Mouse (Mus musculus) embryonic facial prominence, embryonic 11.5 days (tissue): ENCODE measurements around the gene Glud1. TPM values are rescaled to one million over a fixed set of nuclear protein-coding genes. Genes with fewer than 3 reads are reported as not detected.
"Not testable (repeated sequence)": the region's sequence is repeated elsewhere in the genome, so short reads cannot be mapped to it uniquely, and the experiment has no call there.

Experiments
- ATAC-seq: fragments of 200-750 bp; cut with Nextera tagmentation; replicated peaks from 2 replicates; pipeline ENCODE4 v1.8.0; 2017; ENCODE audit warnings: low read depth; ENCODE audit not compliant: insufficient number of reproducible peaks, low FRiP score, low TSS enrichment
- DNase-seq: peaks from one replicate; pipeline ENCODE4 v3.0.0-alpha.2; 2015; ENCODE audit warnings: low spot score
- H3K27ac ChIP-seq: fragments of 300-500 bp; sonication (generic); replicated peaks from 2 replicates; pipeline ENCODE4 v1.5.1; 2014; ENCODE audit warnings: mild to moderate bottlenecking, low read depth, low read length, control low read depth
- H3K27me3 ChIP-seq: fragments of 300-500 bp; sonication (generic); 2 replicates; pipeline ENCODE4 v1.6.1; 2014; ENCODE audit warnings: mild to moderate bottlenecking, low read length, moderate library complexity, mixed read lengths; ENCODE audit not compliant: control insufficient read depth, insufficient read depth
- H3K36me3 ChIP-seq: fragments of 300-500 bp; sonication (generic); replicated peaks from 2 replicates; pipeline ENCODE4 v1.6.1; 2014; ENCODE audit warnings: low read depth, mild to moderate bottlenecking, low read length, moderate library complexity, mixed read lengths; ENCODE audit not compliant: control insufficient read depth, insufficient read depth
- H3K4me1 ChIP-seq: fragments of 300-500 bp; sonication (generic); 2 replicates; pipeline ENCODE4 v1.6.1; 2014; ENCODE audit warnings: low read length, mixed read lengths; ENCODE audit not compliant: control insufficient read depth, insufficient read depth
- H3K4me2 ChIP-seq: fragments of 300-500 bp; sonication (generic); 2 replicates; pipeline ENCODE4 v1.6.1; 2014; ENCODE audit warnings: low read depth, mild to moderate bottlenecking, control low read depth, low read length, moderate library complexity
- H3K4me3 ChIP-seq: fragments of 300-500 bp; sonication (generic); 2 replicates; pipeline ENCODE4 v1.5.1; 2014; ENCODE audit warnings: low read depth, low read length, control low read depth
- H3K9ac ChIP-seq: fragments of 300-500 bp; sonication (generic); replicated peaks from 2 replicates; pipeline ENCODE4 v1.6.1; 2014; ENCODE audit warnings: mild to moderate bottlenecking, control low read depth, low read length
- H3K9me3 ChIP-seq: fragments of 300-500 bp; sonication (generic); replicated peaks from 2 replicates; pipeline ENCODE4 v1.6.1; 2016; ENCODE audit warnings: mild to moderate bottlenecking, low read length, inconsistent platforms, mixed read lengths; ENCODE audit not compliant: control insufficient read depth
- WGBS: fragments of 180-500 bp; shearing (Covaris S2); extraction: QIAGEN DNeasy Blood & Tissue Kit; methylation state at CpG from one replicate; pipeline ENCODE4 v1.1.7; 2014; 5-methylcytosine and 5-hydroxymethylcytosine counted together
- polyA plus RNA-seq: library from polyadenylated mRNA; unstranded; fragments of >200 nt; fragmentation: Nextera tagmentation; extraction: Ambion mirVana; gene quantifications from 2 replicates; pipeline ENCODE4 v1.2.1, GENCODE M21; 2014

Gene Glud1
- polyA plus RNA-seq, 1 experiment from 2014 or later: 97.2 TPM

GRCm38 (mm10) chr14:34357671-34358455 is 47.3 kb downstream of the Glud1 start:
- H3K27me3 ChIP-seq: peaks cover 5% of the 10 kb centered on the region
- no peak overlapping the region for H3K4me3 ChIP-seq
- no peak overlapping the region for H3K4me2 ChIP-seq
- H3K4me1 ChIP-seq: no peaks in the 10 kb centered on the region
- ATAC-seq (no peak), DNase-seq (no peak)
- no peaks in the 10 kb centered on the region for H3K36me3 ChIP-seq
- 83% methylated on average over 7 of the region's 7 CpGs for WGBS
- no peak overlapping the region for H3K27ac ChIP-seq
- H3K9ac ChIP-seq: no peak overlapping the region
- no peaks in the 10 kb centered on the region for H3K9me3 ChIP-seq

- ATAC-seq: no peak
- no peaks in the 10 kb centered on the region for H3K4me1 ChIP-seq
Measured at GRCm38 (mm10) chr14:34359676-34360244, 49.2 kb downstream of the Glud1 start.

GRCm38 (mm10) chr14:34360251-34360650 is 49.7 kb downstream of the Glud1 start:
- DNase-seq (no peak), ATAC-seq (no peak)
- Histone ChIP-seq H3K27ac (no peak overlapping the region), H3K4me3 (no peak overlapping the region), H3K9ac (no peak overlapping the region), H3K27me3 (peaks cover 6% of the 10 kb centered on the region), H3K4me2 (no peak overlapping the region), H3K9me3 (no peaks in the 10 kb centered on the region), H3K4me1 (no peaks in the 10 kb centered on the region), H3K36me3 (no peaks in the 10 kb centered on the region)
- 44% methylated on average over 6 of the region's 6 CpGs for WGBS

More at GRCm38 (mm10) chr14:34359676-34360244, 49.2 kb downstream of the Glud1 start:
- DNase-seq: no peak
- Histone ChIP-seq H3K9ac (no peak overlapping the region), H3K9me3 (no peaks in the 10 kb centered on the region), H3K4me2 (no peak overlapping the region), H3K36me3 (no peaks in the 10 kb centered on the region), H3K27me3 (peaks cover 6% of the 10 kb centered on the region), H3K27ac (no peak overlapping the region), H3K4me3 (no peak overlapping the region)
- 44% methylated on average over 5 of the region's 5 CpGs for WGBS

- no peak for ATAC-seq
- H3K36me3 ChIP-seq: no peaks in the 10 kb centered on the region
- H3K4me1 ChIP-seq: no peaks in the 10 kb centered on the region
- H3K4me2 ChIP-seq: no peak overlapping the region
- peaks cover 6% of the 10 kb centered on the region for H3K27me3 ChIP-seq
- H3K9ac ChIP-seq: no peak overlapping the region
- DNase-seq: no peak
- H3K4me3 ChIP-seq: no peak overlapping the region
- WGBS: 79% methylated on average over 4 of the region's 4 CpGs
- no peak overlapping the region for H3K27ac ChIP-seq
- H3K9me3 ChIP-seq: no peaks in the 10 kb centered on the region
Measured at GRCm38 (mm10) chr14:34362135-34362534, 51.6 kb downstream of the Glud1 start.

- peak; percentile 76 for DNase-seq
- Histone ChIP-seq H3K4me1 (no peaks in the 10 kb centered on the region), H3K4me2 (peak overlapping the region; percentile 67), H3K27me3 (peaks cover 6% of the 10 kb centered on the region), H3K9ac (peak overlapping the region; percentile 54; the same call in 1 of the 2 replicates), H3K4me3 (peak overlapping the region; percentile 32; the same call in 1 of the 2 replicates), H3K36me3 (no peaks in the 10 kb centered on the region), H3K27ac (no peak overlapping the region), H3K9me3 (no peaks in the 10 kb centered on the region)
- 28% methylated on average over 18 of the region's 18 CpGs for WGBS
- ATAC-seq: peak; percentile 55
Measured at GRCm38 (mm10) chr14:34362726-34363445, 52.4 kb downstream of the Glud1 start.

GRCm38 (mm10) chr14:34363490-34364253 is 53.1 kb downstream of the Glud1 start:
- no peak overlapping the region for H3K27ac ChIP-seq
- WGBS: 2% methylated on average over 32 of the region's 32 CpGs

GRCm38 (mm10) chr14:34364254-34365146 is 54.0 kb downstream of the Glud1 start:
- not testable (repeated sequence) for H3K27ac ChIP-seq, ATAC-seq, H3K9me3 ChIP-seq

More at GRCm38 (mm10) chr14:34363490-34364253, 53.1 kb downstream of the Glud1 start:
- H3K4me3 ChIP-seq: peak overlapping the region; percentile 32
- H3K27me3 ChIP-seq: peaks cover 6% of the 10 kb centered on the region
- H3K9ac ChIP-seq: peak overlapping the region; percentile 54
- ATAC-seq (peak; percentile 82), DNase-seq (peak; percentile 58)
- H3K9me3 ChIP-seq: no peaks in the 10 kb centered on the region
- H3K4me1 ChIP-seq: no peaks in the 10 kb centered on the region
- peak overlapping the region; percentile 67 for H3K4me2 ChIP-seq
- no peaks in the 10 kb centered on the region for H3K36me3 ChIP-seq

More at GRCm38 (mm10) chr14:34364254-34365146, 54.0 kb downstream of the Glud1 start:
- H3K4me3 ChIP-seq: peak overlapping the region; percentile 32
- peak overlapping the region; percentile 67 for H3K4me2 ChIP-seq
- WGBS: 76% methylated on average over 15 of the region's 15 CpGs
- H3K4me1 ChIP-seq, H3K36me3 ChIP-seq, DNase-seq, H3K9ac ChIP-seq, H3K27me3 ChIP-seq: not testable (repeated sequence)
